Mouse (Mus musculus) erythroblast, embryonic 14.5 days (primary cell): ENCODE measurements around the gene Zfpm1.

Experiments
- GATA1 ChIP-seq: IDR thresholded peaks from 2 replicates; pipeline ENCODE4 v1.6.1; 2012; ENCODE audit warnings: low read length, inconsistent platforms, mixed read lengths
- TAL1 ChIP-seq: IDR thresholded peaks from 3 replicates; pipeline ENCODE4 v1.6.1; 2012; ENCODE audit warnings: low read length, inconsistent platforms, mixed read lengths

GRCm38 (mm10) chr8:122280156-122280555 is 1.8 kb upstream of the Zfpm1 start:
- TF ChIP-seq TAL1 (no peak), GATA1 (no peak)
